Mouse (Mus musculus) kidney, postnatal 10 days (tissue): ENCODE results near the gene Calr.
"Not testable (repeated sequence)": the region's sequence is repeated elsewhere in the genome, so short reads cannot be mapped to it uniquely, and the experiment has no call there.

ENCODE experiments used
- DNase-seq: peaks from one replicate; pipeline ENCODE4 v3.0.0; 2021; ENCODE audit warnings: mixed read lengths

The Calr gene

GRCm38 (mm10) chr8:84844397-84845070 is 2.2 kb downstream of the Calr start:
- no peak for DNase-seq

DNA sequence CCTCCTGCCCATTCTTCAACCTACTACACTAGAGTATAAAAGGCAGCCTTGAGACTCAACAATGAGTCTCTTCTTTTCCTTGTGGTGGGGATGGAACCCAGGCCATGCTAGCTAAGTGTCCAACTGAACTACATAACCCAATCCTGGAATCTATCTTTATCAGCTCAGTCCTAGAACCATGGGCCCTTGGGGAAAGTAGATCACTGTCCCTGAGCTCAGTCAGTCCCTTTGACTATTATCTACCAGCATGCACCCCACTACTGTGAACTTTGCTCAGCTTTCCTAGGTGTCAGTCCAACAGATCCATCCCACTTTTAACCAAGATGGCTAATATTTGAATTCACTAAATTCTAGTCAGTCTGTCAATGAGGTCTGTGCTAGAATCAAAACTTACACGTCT is 5.2 kb downstream of the Calr start:
- no peak for DNase-seq

DNA sequence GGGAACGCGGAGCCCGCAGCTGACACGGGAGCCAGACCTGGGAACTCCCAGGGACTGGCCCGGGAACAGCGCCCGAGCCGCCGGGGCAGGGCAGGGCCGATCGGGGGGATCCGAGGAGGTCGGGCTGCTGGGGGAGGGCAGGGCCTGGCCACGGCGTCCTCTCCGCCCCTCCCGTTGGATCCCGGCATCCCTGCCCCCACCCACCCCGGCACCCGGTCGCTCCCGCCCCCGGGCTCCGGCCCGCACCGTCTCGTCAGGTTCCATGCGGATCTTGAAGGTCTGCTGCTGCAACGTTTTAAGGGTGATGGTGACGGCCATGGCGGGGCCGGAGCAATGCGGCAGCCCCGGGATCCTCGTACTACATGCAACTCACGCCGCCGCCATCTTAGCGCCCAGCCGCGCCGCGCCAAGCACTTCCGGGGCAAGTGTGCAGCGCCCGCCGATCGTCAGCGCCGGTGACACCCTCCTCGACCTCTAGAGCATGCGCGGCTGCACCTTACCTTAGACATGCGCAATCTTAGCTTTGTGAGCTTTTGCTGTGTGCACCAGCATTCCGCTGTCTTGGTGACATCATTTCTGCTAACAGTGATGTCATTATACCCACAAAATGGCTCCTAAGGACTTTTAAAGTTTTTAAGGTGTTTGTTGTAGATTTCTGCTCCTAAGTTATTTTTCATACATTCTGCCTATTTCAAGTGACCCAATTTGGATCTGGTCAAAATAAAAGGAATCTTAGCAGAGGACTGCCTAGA is 6.3 kb downstream of the Calr start, which contains the start of gene Rad23a:
Rad23a (minus strand) TSS at position 418 of the 752 bp plus-strand sequence.
- DNase-seq, result peak; percentile 94

DNA sequence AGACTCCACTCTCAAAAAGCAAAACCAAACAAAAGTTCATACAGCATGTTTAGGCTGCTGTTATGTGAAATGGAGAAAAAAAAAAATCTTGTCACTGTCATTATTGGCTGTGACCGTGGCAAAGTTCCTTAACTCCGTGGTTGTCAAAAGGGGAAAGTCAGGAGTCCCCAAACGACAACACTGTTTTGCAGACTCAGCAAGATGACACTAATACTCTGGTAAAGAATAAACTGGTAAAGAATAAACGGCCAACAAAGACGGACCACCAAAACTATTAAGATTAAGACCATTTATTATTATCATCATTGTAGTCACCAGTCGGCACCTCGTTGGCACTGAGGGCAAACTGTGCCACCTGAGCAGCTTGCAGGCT is 6.9 kb downstream of the Calr start:
- no peak for DNase-seq

DNA sequence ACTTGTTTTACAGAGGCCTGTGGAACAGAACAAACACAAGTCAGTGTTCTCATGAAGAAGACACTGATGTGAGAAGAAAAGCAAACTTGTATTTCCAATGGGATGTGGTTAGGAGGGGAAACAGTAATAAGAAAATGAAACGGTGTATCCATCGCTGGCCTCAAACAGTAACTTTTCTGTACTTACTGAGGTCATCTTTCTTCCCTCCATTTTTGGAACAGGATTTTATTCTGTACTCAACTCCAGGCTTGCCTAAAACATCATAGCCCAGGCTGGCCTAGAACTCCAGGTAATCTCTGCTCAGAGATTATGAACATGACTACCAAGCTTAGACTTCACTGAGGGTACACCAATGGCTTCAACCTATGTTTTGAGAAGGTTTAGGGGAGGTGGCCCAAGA is 7.3 kb downstream of the Calr start:
- DNase-seq, result no peak

- no peak for DNase-seq
Measured at GRCm38 (mm10) chr8:84838513-84838912, 8.2 kb downstream of the Calr start.

DNA sequence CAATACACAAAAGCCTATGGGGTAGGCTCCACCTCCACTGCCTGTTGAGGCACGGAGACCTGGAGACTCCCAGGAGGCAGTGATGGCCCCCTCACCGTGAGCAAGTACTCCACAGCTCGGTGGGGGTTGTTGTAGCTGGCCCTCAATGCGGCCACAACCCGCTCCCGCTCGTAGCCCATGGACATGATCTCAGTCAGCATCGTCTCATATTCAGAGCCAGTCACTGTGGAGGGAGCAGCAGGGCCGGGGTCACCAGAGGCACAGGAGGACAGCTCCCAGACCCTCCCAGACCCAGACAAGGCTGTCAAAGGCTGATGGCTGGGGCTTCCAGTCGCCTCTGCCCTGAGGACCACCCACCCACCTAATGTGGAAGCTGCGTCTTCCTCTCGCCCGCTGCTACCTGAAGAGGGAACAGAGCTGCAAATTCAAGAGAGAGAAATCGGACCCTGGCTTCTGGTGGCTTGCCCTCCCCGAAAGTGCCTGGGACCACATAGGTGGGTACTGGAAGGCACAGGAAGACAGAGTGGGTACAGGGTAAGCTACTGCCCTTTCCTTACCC is 8.7 kb downstream of the Calr start:
- DNase-seq, result no peak

GRCm38 (mm10) chr8:84837149-84837911 is 9.4 kb downstream of the Calr start:
- no peak for DNase-seq

DNA sequence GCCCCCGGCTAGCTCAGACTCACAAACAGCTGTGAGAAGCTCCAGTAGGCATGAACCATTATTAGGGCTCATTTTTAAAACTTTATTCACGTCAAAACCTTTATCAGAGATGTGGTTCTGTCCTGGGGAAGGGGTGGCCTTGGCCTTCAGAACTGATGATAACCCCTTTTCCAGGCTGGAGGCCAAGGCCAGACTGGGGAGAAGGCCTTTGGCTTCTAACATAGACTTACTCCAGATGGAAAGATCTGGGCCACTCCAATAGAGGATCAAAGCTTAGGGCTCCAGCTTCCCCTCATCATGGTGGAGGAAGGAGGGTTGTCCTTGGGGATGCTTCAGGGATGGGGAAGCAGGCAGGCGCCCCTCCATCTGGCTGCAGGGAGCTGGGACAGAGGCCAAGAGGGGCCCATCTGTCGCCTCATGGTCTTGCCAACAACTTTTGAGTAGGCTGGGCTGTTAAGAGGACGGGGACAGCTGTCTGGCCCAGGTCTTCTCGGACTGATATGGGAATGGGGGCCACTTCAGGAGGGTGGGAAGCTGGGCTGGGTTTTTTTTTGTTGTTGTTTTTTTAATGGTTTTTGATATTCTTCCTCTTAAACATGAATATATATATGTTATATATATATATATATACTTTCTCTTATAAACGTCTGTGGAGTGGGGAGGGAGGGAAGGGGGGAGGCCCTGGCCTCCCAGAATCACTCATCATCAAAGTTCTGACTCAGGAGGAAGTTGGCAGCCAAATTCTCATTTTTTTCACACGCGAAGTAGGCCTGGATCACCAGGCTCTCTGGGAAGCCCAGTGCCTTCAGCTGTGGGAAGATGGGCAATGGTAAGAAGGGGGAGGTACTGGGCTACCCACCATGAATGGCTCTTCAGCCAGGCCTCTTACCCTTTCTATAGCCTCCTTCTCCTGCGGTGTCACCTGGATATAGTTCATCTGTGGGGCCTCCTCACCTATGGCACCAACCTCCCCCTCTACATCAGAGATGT is 11.6 kb downstream of the Calr start:
- DNase-seq, result peak; percentile 71

GRCm38 (mm10) chr8:84834002-84834865 is 12.5 kb downstream of the Calr start:
- DNase-seq, result no peak

- DNase-seq, result no peak
Measured at GRCm38 (mm10) chr8:84832759-84833742, 13.7 kb downstream of the Calr start.

- DNase-seq, result peak; percentile 89
Measured at GRCm38 (mm10) chr8:84832034-84832717, 14.6 kb downstream of the Calr start.

- DNase-seq, result no peak
Measured at GRCm38 (mm10) chr8:84831490-84831889, 15.2 kb downstream of the Calr start, which contains the start of gene Gadd45gip1. Gadd45gip1 (plus strand) TSS chr8:84831522.

- not testable (repeated sequence) for DNase-seq
Measured at GRCm38 (mm10) chr8:84826518-84826917, 20.2 kb downstream of the Calr start.

DNA sequence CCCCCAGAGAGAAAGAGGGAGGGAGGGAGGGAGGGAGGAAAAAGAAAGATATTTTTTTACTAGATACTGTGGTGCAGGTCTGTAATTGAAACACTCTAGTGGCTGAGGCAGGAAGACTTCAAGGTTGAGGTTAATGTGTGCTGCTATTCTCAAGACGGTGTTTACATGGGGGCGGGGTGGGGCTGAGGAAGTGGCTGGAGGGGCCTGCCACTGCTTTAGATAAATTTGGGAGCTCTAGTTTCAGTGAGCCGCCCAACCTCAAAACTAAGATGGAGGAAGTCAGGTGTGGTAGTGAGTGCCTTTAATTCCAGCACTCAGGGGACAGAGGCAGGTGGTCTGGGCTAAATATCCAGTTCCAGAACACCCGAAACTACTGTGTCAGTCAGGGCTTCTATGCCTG is 21.1 kb downstream of the Calr start:
- DNase-seq, result no peak

DNA sequence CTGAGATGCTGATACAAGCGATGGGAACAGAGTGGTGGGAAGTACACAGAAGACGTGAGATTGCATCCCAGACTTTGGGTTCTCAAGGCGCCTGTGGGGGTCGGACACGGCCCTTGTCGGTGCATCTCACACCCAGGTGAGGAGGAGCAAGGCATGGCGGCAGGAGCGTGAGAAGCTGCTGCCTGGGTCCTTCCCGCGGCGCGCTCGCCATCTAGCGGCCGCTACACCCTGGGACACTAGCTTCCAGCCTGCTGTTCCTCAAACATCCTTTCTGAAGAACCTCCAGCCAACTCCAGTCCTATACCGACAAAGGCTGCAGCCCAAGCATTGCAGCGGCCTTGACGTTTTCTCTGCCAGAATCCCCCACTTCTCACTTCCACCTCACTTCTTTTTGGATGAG is 23.1 kb downstream of the Calr start:
- DNase-seq, result peak; percentile 81

- DNase-seq, result no peak
Measured at GRCm38 (mm10) chr8:84822723-84823122, 24.0 kb downstream of the Calr start, which contains the start of gene Dand5. Dand5 (minus strand) TSS chr8:84822823.

DNA sequence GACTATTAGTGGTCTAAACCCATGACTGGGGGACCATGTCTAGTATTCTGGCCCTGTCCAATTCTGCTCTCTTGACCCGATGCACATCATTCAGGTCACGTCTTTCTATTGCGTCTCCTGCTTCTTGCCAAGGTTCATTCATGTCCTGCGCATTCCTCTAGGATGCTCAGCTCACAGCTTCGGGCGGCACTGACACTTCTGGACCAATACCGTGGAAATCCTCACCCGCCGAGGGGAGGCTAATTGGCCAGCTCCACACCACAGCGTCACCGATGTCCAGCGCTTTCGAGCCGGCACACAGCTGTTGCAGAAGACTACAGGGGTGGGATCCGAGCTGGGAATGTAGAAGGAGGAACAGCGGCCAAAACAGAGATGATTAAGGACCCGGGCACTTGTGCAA is 30.6 kb downstream of the Calr start:
- DNase-seq, result no peak

GRCm38 (mm10) chr8:84815547-84815946 is 31.2 kb downstream of the Calr start:
- peak; percentile 97 for DNase-seq
